Mouse (Mus musculus) layer of hippocampus, adult 8-10 months (tissue): ENCODE measurements around the gene Ly6f. TPM values are rescaled to one million over a fixed set of nuclear protein-coding genes. Genes with fewer than 3 reads are reported as not detected.
"Not testable (repeated sequence)": the region's sequence is repeated elsewhere in the genome, so short reads cannot be mapped to it uniquely, and the experiment has no call there.

ENCODE experiments used
- DNase-seq, 2 experiments: peaks; one replicate each; pipeline ENCODE4 v3.0.0; 2022; ENCODE audit warnings: low spot score in 2 of 2
- total RNA-seq, 4 experiments: library from RNA; stranded (reverse); gene quantifications; 2 replicates each; pipeline ENCODE4 v1.2.4; 2022

Ly6f gene
- total RNA-seq: not detected

GRCm38 (mm10) chr15:75268121-75268520, at the start of gene Ly6f:
TSS of gene Ly6f (plus strand) at chr15:75268421.
- DNase-seq: no peak

GRCm38 (mm10) chr15:75221942-75222341, 46.3 kb upstream of the Ly6f start:
- no peak for DNase-seq

DNA sequence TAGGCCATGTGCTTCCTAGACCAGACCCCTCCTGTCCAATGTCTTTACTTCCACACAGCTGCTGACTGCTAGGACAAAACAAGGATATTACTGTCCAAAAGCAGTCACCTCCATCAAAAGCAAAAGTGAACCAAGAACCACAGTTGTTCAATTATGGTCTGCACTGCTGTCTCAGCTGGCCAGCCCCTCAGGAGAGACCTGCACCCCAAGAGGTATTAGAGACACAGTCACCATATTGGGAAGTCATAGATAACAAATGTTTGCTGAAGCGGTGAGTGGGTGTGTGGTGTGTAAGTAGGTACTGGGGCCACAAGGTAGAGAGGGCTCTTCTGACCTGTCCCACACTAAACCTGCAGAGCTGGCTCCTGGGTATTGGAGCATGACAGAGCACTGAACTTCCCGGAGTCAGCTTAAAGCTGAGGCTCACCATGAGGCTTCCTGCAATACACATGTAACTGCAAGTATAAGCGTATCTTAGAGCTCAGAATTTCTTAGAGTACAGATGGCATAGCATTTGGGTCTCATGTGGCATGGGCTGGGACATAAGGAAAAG, 30.4 kb upstream of the Ly6f start:
- no peak for DNase-seq

DNA sequence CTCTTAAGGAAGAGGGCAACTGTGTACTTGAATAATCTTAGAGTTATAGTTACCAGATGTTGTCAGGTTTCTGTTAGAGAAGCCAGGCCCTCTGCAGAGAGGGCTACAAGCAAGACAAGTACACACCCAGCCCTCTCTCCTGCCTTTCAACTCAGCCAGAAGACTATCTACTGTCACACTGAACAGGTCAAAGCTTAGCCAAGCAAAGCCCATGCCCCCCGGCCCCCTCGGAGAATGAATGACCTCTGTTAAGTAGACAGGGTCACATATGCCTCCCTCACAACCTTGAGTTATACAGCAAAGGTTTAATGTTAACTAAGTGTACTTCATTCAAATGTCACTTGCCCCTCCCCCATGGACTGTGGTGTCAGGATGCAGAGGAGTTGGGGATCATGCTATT, 27.7 kb upstream of the Ly6f start:
- DNase-seq: no peak

GRCm38 (mm10) chr15:75242756-75243640, 25.2 kb upstream of the Ly6f start:
- no peak for DNase-seq

GRCm38 (mm10) chr15:75254671-75255070, 13.6 kb upstream of the Ly6f start:
- DNase-seq: no peak

DNA sequence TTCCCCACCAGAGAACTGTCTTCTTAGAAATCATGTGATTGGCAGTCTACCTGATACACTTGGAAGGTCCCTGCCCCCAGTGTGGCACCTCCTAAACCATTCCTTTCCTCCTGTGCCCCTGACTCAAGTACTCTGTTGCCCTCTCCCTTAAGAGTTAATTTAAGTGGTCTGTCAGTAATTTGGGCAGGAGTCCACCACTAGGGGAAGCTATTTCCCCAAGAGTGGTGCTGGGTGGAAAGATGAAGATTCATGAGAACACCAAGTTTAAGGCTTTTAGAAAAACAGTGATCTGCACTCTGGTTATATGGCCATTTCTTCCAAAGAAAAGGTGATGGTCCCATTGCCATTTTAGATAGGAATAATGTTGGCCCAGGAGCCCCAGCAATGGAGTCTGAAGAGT, 2.4 kb upstream of the Ly6f start:
- no peak for DNase-seq

DNA sequence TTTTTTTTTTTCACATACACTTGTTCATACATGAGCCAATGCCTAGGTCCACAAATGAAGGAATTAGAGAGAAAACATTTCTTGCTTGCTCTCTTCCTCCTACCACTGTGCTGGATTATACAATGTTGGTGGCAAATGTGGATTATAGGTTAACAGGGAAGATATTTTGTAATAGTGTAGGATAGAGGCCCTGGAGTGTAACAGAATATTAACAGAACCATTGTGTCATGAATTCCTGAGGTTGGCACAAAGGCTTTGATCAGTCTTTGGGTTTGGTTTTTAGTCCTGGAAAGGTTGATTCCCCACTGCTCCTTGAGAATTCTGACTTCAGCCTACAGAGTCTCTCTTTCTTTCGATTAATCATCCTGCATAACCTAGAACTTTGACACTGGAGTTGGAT, 1.6 kb upstream of the Ly6f start:
- DNase-seq: no peak

GRCm38 (mm10) chr15:75268916-75269829, 952 bp downstream of the Ly6f start:
- DNase-seq: no peak

- DNase-seq: no peak
Measured at GRCm38 (mm10) chr15:75270169-75270568, 1.9 kb downstream of the Ly6f start.

DNA sequence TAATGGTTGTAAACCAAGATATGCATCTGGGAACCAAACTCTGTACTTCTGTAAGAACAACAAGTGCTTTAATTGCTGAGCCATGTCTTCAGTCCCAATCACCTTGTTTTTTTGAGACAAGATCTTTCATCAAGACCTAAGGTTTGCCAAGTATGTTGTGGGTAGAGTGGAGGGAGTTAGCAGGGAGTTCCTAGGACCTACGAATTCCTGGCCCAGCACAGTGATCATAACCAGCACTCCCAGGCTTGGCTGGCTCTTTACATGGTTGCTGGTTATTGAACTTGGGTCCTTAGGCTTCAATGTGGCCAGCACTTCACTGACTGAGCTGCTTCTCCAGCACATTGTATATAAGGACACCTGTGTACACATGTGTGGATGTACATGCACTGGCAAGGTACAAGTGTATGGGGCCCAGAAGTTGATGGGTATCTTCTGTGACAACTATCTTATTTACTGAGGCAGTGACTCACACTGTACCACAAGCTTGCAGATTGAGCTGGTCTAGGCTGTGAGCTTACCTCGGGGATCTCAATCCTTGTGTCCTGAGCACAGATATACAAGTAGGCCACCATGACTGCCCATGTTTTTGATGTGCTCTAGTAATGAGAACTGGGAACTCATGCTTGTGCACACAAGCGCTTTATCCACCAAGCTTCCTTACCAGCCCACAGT, 2.6 kb downstream of the Ly6f start:
- DNase-seq: no peak

DNA sequence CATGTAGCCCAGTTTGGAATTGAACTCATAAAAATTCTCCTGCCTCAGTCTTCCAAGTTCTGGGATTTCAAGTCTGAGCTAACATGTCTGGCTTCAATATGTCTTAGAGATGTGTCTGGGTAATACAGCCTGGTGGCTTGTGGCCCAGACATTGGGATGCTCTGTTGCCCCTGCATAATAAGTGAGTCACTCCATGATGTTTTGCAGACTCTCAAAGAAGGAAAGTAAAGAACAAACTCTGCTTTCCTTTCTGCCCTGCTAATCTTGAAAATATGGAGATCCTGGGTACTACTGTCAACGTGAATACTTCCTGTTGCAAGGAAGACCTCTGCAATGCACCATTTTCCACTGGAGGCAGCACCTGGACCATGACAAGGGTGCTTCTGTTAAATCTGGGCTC, 3.2 kb downstream of the Ly6f start:
- no peak for DNase-seq

DNA sequence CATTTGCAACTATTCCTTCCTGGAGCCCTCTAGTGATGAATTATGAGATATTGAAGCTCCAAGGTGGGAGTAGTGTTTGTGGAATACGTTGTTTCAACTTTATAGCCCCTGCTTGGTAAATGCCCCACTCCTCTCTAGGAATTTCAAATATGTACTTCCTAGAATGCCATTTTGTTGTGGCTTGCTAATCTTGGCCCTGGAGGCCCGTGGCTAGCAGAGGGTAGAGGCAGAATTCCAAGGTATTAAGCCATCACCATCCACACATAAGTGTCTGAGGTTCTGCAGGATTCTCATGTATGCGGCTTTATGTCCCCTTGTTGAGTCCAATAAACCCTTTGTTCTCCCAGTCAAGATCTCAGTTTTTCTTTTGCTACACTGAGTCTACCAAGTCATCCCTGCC, 3.7 kb downstream of the Ly6f start:
- DNase-seq: no peak

GRCm38 (mm10) chr15:75281991-75282390, 13.8 kb downstream of the Ly6f start:
- not testable (repeated sequence) for DNase-seq

DNA sequence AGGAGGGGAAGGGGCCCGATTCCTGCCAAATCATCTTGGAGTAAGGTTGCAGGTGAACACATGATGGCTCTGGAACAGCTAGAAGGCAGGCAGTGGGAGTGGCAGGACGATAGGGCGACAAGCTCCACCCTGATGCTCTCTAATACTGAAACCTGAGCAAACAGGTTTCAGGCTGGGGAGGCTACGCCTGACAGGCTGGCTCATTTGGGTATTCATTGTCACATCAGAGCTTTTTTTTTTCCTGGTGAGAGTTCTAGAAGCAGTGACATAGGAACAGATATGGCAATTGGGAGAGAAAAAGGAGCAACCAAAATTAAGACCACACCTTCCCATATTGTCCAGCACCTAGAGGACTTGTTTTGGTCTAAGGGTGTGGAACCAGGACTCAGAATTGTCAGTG, 18.3 kb downstream of the Ly6f start:
- DNase-seq: not testable (repeated sequence)

GRCm38 (mm10) chr15:75292377-75292776, 24.2 kb downstream of the Ly6f start:
- no peak for DNase-seq

GRCm38 (mm10) chr15:75293873-75294385, 25.7 kb downstream of the Ly6f start:
- DNase-seq: no peak

GRCm38 (mm10) chr15:75306101-75306500, 37.9 kb downstream of the Ly6f start:
- no peak for DNase-seq

- DNase-seq: no peak
Measured at GRCm38 (mm10) chr15:75309186-75309585, 41.0 kb downstream of the Ly6f start.

DNA sequence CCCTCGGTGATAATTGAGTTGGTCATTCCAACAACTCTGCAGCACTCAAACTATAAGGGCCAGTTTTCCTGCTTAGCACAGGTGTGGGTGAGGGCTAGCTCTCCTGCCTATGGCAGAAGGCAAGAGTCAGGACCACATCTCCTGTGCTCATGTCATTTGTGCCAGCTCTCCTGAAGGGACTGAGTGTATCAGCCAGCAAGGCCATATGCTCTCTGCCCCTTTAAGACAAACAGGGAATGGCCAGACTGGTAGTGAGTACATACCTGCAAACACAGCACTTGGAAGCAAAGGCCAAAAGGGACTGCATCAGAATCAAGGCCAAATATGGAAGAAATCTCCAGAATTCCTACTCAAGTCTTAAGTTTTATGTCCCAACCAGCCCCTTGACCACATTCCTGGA, 41.7 kb downstream of the Ly6f start:
- DNase-seq: no peak

DNA sequence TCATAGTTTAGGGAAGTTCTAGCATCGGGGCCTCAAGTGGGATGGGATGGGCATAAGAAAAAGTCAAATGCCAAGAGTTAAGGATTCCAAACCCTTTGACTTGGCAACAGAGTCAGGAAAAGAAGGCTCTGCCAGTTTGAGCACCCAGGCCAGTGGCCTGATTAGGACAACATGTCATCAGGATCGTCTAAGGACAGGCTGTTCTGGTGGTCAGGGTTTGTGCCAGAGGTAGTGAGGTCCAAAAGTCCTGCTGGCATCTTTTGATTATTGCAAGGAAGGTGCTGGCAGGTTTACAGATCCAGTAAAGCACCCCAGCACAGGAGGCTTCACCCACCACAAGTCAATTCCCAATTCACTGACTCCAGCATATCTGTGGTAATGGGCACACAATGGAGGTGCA, 46.2 kb downstream of the Ly6f start:
- no peak for DNase-seq
